Mouse (Mus musculus) midbrain, embryonic 11.5 days (tissue): ENCODE data around the gene Cox6b1. TPM values are rescaled to one million over a fixed set of nuclear protein-coding genes. Genes with fewer than 3 reads are reported as not detected.

ENCODE experiments used
- ATAC-seq: fragments of 200-750 bp; cut with Nextera tagmentation; 2 replicates; pipeline ENCODE4 v1.8.0; 2017; ENCODE audit warnings: moderate TSS enrichment, moderate library complexity; ENCODE audit not compliant: low FRiP score
- DNase-seq: peaks from one replicate; pipeline ENCODE4 v3.0.0; 2015; ENCODE audit warnings: low spot score; ENCODE audit errors: missing footprints
- H3K27ac ChIP-seq: fragments of 300-500 bp; sonication (generic); 2 replicates; pipeline ENCODE4 v1.5.1; 2014; ENCODE audit warnings: low read depth, low read length
- H3K27me3 ChIP-seq: fragments of 300-500 bp; sonication (generic); 2 replicates; pipeline ENCODE4 v1.6.1; 2014; ENCODE audit warnings: mild to moderate bottlenecking, low read length, moderate library complexity, mixed read lengths; ENCODE audit not compliant: control insufficient read depth, insufficient read depth
- H3K36me3 ChIP-seq: fragments of 300-500 bp; sonication (generic); 2 replicates; pipeline ENCODE4 v1.6.1; 2014; ENCODE audit warnings: mild to moderate bottlenecking, low read length, moderate library complexity, mixed read lengths; ENCODE audit not compliant: control insufficient read depth, insufficient read depth
- H3K4me1 ChIP-seq: fragments of 300-500 bp; sonication (generic); 2 replicates; pipeline ENCODE4 v1.6.1; 2014; ENCODE audit warnings: low read length; ENCODE audit not compliant: control insufficient read depth, insufficient read depth
- H3K4me2 ChIP-seq: fragments of 300-500 bp; sonication (generic); 2 replicates; pipeline ENCODE4 v1.6.1; 2014; ENCODE audit warnings: mild to moderate bottlenecking, moderate library complexity
- H3K4me3 ChIP-seq: fragments of 300-500 bp; sonication (generic); 2 replicates; pipeline ENCODE4 v1.5.1; 2014; ENCODE audit warnings: low read depth, low read length
- H3K9ac ChIP-seq: fragments of 300-500 bp; sonication (generic); 2 replicates; pipeline ENCODE4 v1.6.1; 2014; ENCODE audit warnings: low read length
- H3K9me3 ChIP-seq: fragments of 300-500 bp; sonication (generic); 2 replicates; pipeline ENCODE4 v1.6.1; 2016; ENCODE audit warnings: low read length; ENCODE audit not compliant: control insufficient read depth
- WGBS: fragments of 180-500 bp; shearing (Covaris S2); extraction: QIAGEN DNeasy Blood & Tissue Kit; methylation state at CpG from one replicate; pipeline ENCODE4 v1.1.7; 2014; 5-methylcytosine and 5-hydroxymethylcytosine counted together
- polyA plus RNA-seq: library from polyadenylated mRNA; unstranded; fragments of >200 nt; fragmentation: Nextera tagmentation; extraction: Ambion mirVana; gene quantifications from 2 replicates; pipeline ENCODE4 v1.2.1, GENCODE M21; 2014

Cox6b1 gene
- polyA plus RNA-seq, 1 experiment from 2014 or later, result 791 TPM

DNA sequence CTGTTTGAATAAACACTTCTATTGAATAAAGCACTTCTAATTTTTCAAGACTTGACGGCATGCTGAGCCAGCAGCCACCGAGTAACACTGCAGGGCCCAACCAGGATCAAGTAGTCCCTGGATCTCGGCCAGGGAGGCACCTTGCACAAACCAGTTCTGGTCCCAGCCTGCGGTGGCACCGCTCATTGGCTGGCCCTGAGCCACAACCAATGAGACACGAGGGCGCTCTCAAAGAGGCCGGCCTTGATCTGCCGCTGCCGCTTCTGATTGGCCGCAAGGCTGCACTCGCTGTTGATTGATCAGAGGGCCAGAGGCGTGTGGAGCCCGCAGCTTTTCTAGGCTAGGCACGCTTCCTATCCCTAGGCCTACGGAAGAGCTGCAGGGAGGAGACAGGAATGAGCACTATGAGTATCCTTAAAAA is 26.0 kb downstream of the Cox6b1 start:
- H3K4me2 ChIP-seq, result peak overlapping the region; percentile 15; the same call in 1 of the 2 replicates
- H3K9me3 ChIP-seq, result no peaks in the 10 kb centered on the region
- no peaks in the 10 kb centered on the region for H3K27me3 ChIP-seq
- 2% methylated on average over 16 of the region's 16 CpGs for WGBS
- no peaks in the 10 kb centered on the region for H3K36me3 ChIP-seq
- no peak overlapping the region for H3K27ac ChIP-seq
- no peaks in the 10 kb centered on the region for H3K4me1 ChIP-seq
- H3K9ac ChIP-seq, result no peak overlapping the region
- peak; percentile 89 for DNase-seq
- ATAC-seq, result peak; percentile 99
- H3K4me3 ChIP-seq, result no peak overlapping the region

DNA sequence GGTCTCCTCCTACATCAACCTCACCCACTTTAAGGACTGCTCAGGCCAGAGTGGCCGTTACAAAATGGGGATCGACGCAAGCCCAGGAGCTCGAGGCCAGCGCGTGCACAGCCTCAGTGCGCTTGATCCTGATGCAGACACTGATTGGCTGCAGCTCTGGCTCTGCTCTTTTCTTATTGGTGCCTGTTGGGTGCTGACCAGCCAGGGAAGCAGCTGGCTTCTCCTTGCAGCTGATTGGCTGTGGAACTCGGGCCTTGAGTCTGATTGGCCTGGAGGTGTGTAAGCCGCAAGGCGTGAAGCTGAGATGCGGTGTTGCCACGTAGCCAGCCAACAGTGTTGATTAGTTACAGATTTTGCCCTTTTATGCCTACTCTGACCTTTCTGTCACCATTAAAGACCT is 27.2 kb downstream of the Cox6b1 start, which contains the start of gene Zbtb32:
Zbtb32 (minus strand) TSS at position 124 of the 400 bp plus-strand sequence.
- H3K4me3 ChIP-seq, result no peak within 1 kb of the TSS
- ATAC-seq, result no peak
- WGBS, result 94% methylated on average over 12 of the region's 12 CpGs
- H3K4me2 ChIP-seq, result peak within 1 kb of the TSS; percentile 9; the same call in 1 of the 2 replicates
- H3K36me3 ChIP-seq, result no peaks in the 10 kb centered on the region
- peak; percentile 39 for DNase-seq
- no peak within 1 kb of the TSS for H3K27ac ChIP-seq
- H3K27me3 ChIP-seq, result no peaks in the 10 kb centered on the region
- no peak within 1 kb of the TSS for H3K9ac ChIP-seq
- H3K9me3 ChIP-seq, result no peaks in the 10 kb centered on the region
- H3K4me1 ChIP-seq, result no peaks in the 10 kb centered on the region

DNA sequence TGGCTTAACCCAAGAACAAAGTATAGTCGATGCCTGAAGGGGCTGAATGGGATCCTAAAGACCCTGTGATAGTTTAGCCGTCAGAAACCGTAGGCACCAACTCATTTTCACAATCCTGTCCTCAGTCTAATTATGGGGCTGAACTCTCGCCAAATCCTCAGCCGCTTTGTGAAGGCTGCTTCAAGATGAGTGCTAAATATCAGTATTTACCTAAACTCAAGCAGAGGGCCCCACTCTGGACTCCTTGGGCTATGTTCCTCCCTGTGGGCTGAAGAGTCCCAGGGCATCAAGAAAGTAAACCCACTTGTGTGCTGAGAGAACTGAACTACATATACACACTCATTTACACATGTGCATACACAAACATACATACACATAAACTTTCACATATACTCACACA is 29.1 kb downstream of the Cox6b1 start:
- Histone ChIP-seq H3K27ac (no peak overlapping the region), H3K36me3 (no peaks in the 10 kb centered on the region), H3K9ac (no peak overlapping the region), H3K4me3 (no peak overlapping the region), H3K27me3 (no peaks in the 10 kb centered on the region), H3K4me1 (no peaks in the 10 kb centered on the region), H3K9me3 (no peaks in the 10 kb centered on the region), H3K4me2 (no peak overlapping the region)
- no peak for ATAC-seq
- WGBS, result 80% methylated on average over 5 of the region's 5 CpGs
- DNase-seq, result peak; percentile 26

- no peaks in the 10 kb centered on the region for H3K27me3 ChIP-seq
- H3K4me3 ChIP-seq, result no peak overlapping the region
- 85% methylated on average over 5 of the region's 5 CpGs for WGBS
These were observed 29.9 kb downstream of the Cox6b1 start for GRCm38 (mm10) chr7:30596093-30596492.

DNA sequence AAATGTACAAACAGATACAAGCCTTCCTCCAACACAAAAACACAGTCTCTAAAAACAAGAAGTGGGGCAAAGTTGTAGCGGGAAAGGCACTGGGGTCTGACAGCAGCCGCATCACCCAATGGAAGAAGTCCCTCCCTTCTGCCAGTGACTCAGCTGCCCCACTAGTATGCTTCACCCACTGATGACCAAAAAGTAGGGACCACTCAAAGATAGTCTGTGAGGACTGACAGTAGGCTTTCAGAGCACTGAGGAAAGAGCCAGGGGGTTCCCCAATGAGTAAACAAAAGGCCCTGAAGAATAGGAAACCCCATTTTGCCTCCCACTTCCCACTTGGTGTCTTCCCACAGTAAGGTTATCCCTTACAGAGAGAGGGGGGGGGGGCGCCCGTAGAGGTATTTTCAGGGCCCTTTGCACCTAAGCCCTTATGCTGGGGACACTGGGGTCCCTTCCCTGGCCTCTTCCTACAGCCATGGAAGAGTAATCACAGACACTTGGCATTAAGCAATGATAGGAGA is 31.4 kb downstream of the Cox6b1 start:
- Histone ChIP-seq H3K4me2 (no peak overlapping the region), H3K9ac (no peak overlapping the region), H3K4me3 (no peak overlapping the region), H3K4me1 (peaks cover 5% of the 10 kb centered on the region; the same call in 1 of the 2 replicates), H3K9me3 (no peaks in the 10 kb centered on the region), H3K36me3 (no peaks in the 10 kb centered on the region), H3K27ac (no peak overlapping the region), H3K27me3 (no peaks in the 10 kb centered on the region)
- 73% methylated on average over 4 of the region's 4 CpGs for WGBS
- ATAC-seq (no peak), DNase-seq (peak; percentile 12)

More at GRCm38 (mm10) chr7:30596093-30596492, 29.9 kb downstream of the Cox6b1 start:
- DNase-seq, result no peak
- Histone ChIP-seq H3K9me3 (no peaks in the 10 kb centered on the region), H3K4me1 (no peaks in the 10 kb centered on the region), H3K36me3 (no peaks in the 10 kb centered on the region), H3K4me2 (no peak overlapping the region), H3K27ac (no peak overlapping the region), H3K9ac (no peak overlapping the region)
- ATAC-seq, result no peak

GRCm38 (mm10) chr7:30593579-30594509 is 32.1 kb downstream of the Cox6b1 start:
- 79% methylated on average over 10 of the region's 10 CpGs for WGBS

DNA sequence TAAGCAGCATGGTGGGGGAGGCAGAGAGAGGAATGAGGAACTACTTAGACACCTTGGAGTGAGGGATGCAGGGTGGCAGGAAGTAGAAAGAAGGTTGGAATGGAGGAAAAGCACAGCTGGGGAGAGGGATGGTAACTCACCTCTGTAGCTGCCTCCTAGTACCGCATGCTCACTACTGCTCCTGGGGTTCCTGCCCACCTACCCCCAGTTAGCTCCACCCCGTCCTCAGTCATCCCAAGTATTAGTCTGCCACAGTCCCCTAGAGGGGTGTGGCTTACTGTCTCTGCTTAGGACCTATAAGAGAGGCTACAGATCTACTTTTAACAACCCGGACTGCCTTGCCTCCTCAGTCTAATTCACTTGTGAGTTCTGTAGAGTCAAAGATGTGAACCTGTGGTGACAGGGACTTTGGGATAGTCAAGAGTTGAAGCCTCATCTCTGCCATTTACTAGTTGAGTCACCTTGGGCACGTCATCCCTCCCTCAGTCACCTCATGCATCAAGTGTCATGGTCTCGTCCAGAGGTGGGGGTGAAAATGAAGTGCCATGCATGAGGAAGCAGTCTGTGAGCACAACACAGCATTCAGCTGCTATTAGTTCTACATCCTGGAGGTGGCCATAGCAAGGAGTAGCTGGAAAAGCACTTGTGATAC is 33.1 kb downstream of the Cox6b1 start:
- DNase-seq (peak; percentile 62), ATAC-seq (no peak)
- WGBS, result 65% methylated on average over 5 of the region's 5 CpGs
- H3K27me3 ChIP-seq, result no peaks in the 10 kb centered on the region
- no peak overlapping the region for H3K27ac ChIP-seq
- no peak overlapping the region for H3K4me3 ChIP-seq
- H3K9ac ChIP-seq, result no peak overlapping the region
- H3K4me2 ChIP-seq, result no peak overlapping the region
- no peaks in the 10 kb centered on the region for H3K36me3 ChIP-seq
- no peaks in the 10 kb centered on the region for H3K9me3 ChIP-seq
- peaks cover 5% of the 10 kb centered on the region; the same call in 1 of the 2 replicates for H3K4me1 ChIP-seq

More at GRCm38 (mm10) chr7:30593579-30594509, 32.1 kb downstream of the Cox6b1 start:
- Histone ChIP-seq H3K27me3 (no peaks in the 10 kb centered on the region), H3K4me2 (no peak overlapping the region), H3K27ac (no peak overlapping the region), H3K4me3 (no peak overlapping the region), H3K9ac (no peak overlapping the region), H3K36me3 (no peaks in the 10 kb centered on the region), H3K9me3 (no peaks in the 10 kb centered on the region), H3K4me1 (peaks cover 5% of the 10 kb centered on the region; the same call in 1 of the 2 replicates)
- DNase-seq (peak; percentile 26), ATAC-seq (no peak)

DNA sequence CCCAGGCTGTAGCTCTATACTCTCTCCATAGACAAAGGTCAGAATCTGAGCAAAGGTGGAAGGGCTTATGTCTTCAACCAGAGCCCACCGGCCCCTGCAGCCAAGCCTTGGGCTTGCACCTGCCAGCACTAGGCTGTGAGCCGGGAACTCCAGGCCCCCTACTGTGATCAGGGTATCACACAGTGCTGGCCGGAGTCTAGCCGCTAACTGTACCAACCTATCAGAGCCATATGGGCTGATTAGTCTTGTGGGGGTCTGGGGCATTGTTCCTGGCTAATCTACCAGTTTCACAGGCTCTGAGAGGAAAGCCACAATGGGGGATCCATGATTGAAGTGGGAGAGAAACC is 34.4 kb downstream of the Cox6b1 start:
- DNase-seq, result no peak
- Histone ChIP-seq H3K27ac (no peak overlapping the region), H3K4me2 (no peak overlapping the region), H3K9ac (no peak overlapping the region), H3K4me3 (no peak overlapping the region), H3K27me3 (no peaks in the 10 kb centered on the region), H3K4me1 (peaks cover 17% of the 10 kb centered on the region), H3K9me3 (no peaks in the 10 kb centered on the region), H3K36me3 (peaks cover 1% of the 10 kb centered on the region; the same call in 1 of the 2 replicates)
- WGBS, result 39% methylated on average over 4 of the region's 4 CpGs
- ATAC-seq, result no peak
